Mouse (Mus musculus) 3T3-L1 (cell line): Measurements from ENCODE around the gene Ube2h.
A peak's percentile ranks its signal among the peaks of the same experiment; 100 is the strongest.

ENCODE experiments used
- DNase-seq: peaks from one replicate; pipeline ENCODE4 v3.0.0-alpha.2; 2015; ENCODE audit warnings: low read depth, low spot score

The Ube2h gene

GRCm38 (mm10) chr6:30304399-30304917 lies at the start of gene Ube2h:
Ube2h (minus strand) TSS chr6:30304539.
- DNase-seq: peak; percentile 98

- DNase-seq: no peak
Observed at GRCm38 (mm10) chr6:30353661-30354060, 49.3 kb upstream of the Ube2h start.

GRCm38 (mm10) chr6:30352762-30353161 lies 48.4 kb upstream of the Ube2h start:
- DNase-seq: no peak

- no peak for DNase-seq
Observed at GRCm38 (mm10) chr6:30351290-30351689, 47.0 kb upstream of the Ube2h start.

- DNase-seq: no peak
Observed at GRCm38 (mm10) chr6:30347288-30347801, 43.0 kb upstream of the Ube2h start.

- peak; percentile 94 for DNase-seq
Observed at GRCm38 (mm10) chr6:30346737-30347136, 42.4 kb upstream of the Ube2h start.

- DNase-seq: peak; percentile 99
Observed at GRCm38 (mm10) chr6:30344032-30344431, 39.7 kb upstream of the Ube2h start.

- DNase-seq: no peak
Observed at GRCm38 (mm10) chr6:30340231-30340873, 36.0 kb upstream of the Ube2h start.

GRCm38 (mm10) chr6:30336912-30337311 lies 32.6 kb upstream of the Ube2h start:
- DNase-seq: peak; percentile 49

- DNase-seq: peak; percentile 72
Observed at GRCm38 (mm10) chr6:30332262-30332661, 27.9 kb upstream of the Ube2h start.

- DNase-seq: no peak
Observed at GRCm38 (mm10) chr6:30330706-30331105, 26.4 kb upstream of the Ube2h start.

GRCm38 (mm10) chr6:30325932-30326501 lies 21.7 kb upstream of the Ube2h start:
- no peak for DNase-seq

GRCm38 (mm10) chr6:30321002-30321401 lies 16.7 kb upstream of the Ube2h start:
- DNase-seq: peak; percentile 58

GRCm38 (mm10) chr6:30319216-30319615 lies 14.9 kb upstream of the Ube2h start:
- no peak for DNase-seq

GRCm38 (mm10) chr6:30312006-30312405 lies 7.7 kb upstream of the Ube2h start:
- peak; percentile 35 for DNase-seq

- DNase-seq: peak; percentile 47
Observed at GRCm38 (mm10) chr6:30308751-30309150, 4.4 kb upstream of the Ube2h start.

- DNase-seq: peak; percentile 93
Observed at GRCm38 (mm10) chr6:30307691-30308090, 3.4 kb upstream of the Ube2h start.

GRCm38 (mm10) chr6:30303771-30304398 lies 454 bp downstream of the Ube2h start:
- peak; percentile 35 for DNase-seq

- peak; percentile 66 for DNase-seq
Observed at GRCm38 (mm10) chr6:30302781-30303631, 1.3 kb downstream of the Ube2h start.

- DNase-seq: peak; percentile 42
Observed at GRCm38 (mm10) chr6:30302156-30302555, 2.2 kb downstream of the Ube2h start.

GRCm38 (mm10) chr6:30300901-30301300 lies 3.4 kb downstream of the Ube2h start:
- peak; percentile 81 for DNase-seq

GRCm38 (mm10) chr6:30300372-30300771 lies 4.0 kb downstream of the Ube2h start:
- DNase-seq: peak; percentile 92
